Mouse (Mus musculus): Measurements from ENCODE around the gene Myh10. TPM values are rescaled to one million over a fixed set of nuclear protein-coding genes. Genes with fewer than 3 reads are reported as not detected.
"Not testable (repeated sequence)": the region's sequence is repeated elsewhere in the genome, so short reads cannot be mapped to it uniquely, and the experiment has no call there.

Gene Myh10
- total and polyA plus RNA-seq, 3 experiments: 17.9 to 25.9 (median 25.6) TPM

- TF ChIP-seq EP300 (IDR thresholded peaks at IDR 0.05; ENCODE audit: insufficient read depth, low read depth, low read length): no peak
- no peak for TF ChIP-seq CTCF (IDR thresholded peaks at IDR 0.05)
- TF ChIP-seq POLR2A (IDR thresholded peaks at IDR 0.05; ENCODE audit: insufficient read depth, low read depth, low read length): no peak
- no peak overlapping the region for H3K4me3 ChIP-seq
- H3K27ac ChIP-seq: no peak overlapping the region
- no peak overlapping the region for H3K9ac ChIP-seq (ENCODE audit: low read depth, low read length)
- H3K4me1 ChIP-seq (ENCODE audit: control insufficient read depth, insufficient read depth, low read length): peaks cover 9% of the 10 kb centered on the region
- DNase-seq: no peak
- intact Hi-C loops (cut with DNase I): loop anchor here (5.0 kb wide), 1 partner anchor 132 kb away; the partner anchor contains the start of gene Ccdc42
- no peaks in the 10 kb centered on the region for H3K27me3 ChIP-seq (ENCODE audit: control insufficient read depth, insufficient read depth, low read length)
- 0 out of 2 replicates have a peak, but pooled peaks cover 2% of the 10 kb centered on the region for H3K79me2 ChIP-seq (replicated peaks; ENCODE audit: control insufficient read depth, insufficient read depth, low read length)
- H3K36me3 ChIP-seq (ENCODE audit: control insufficient read depth, insufficient read depth, low read length): no peaks in the 10 kb centered on the region; the same call in 1 of the 2 replicates
- 68% methylated on average over 5 of the region's 5 CpGs for WGBS
Observed at GRCm38 (mm10) chr11:68719774-68720173, 28.4 kb downstream of the Myh10 start.

GRCm38 (mm10) chr11:68724117-68724516, 32.8 kb downstream of the Myh10 start:
- Histone ChIP-seq H3K36me3 (ENCODE audit: control insufficient read depth, insufficient read depth, low read length) (no peaks in the 10 kb centered on the region; the same call in 1 of the 2 replicates), H3K9ac (ENCODE audit: low read depth, low read length) (no peak overlapping the region), H3K4me1 (ENCODE audit: control insufficient read depth, insufficient read depth, low read length) (peaks cover 3% of the 10 kb centered on the region), H3K79me2 (replicated peaks; ENCODE audit: control insufficient read depth, insufficient read depth, low read length) (0 out of 2 replicates have a peak, but pooled peaks cover 2% of the 10 kb centered on the region), H3K27ac (no peak overlapping the region), H3K4me3 (no peak overlapping the region), H3K27me3 (ENCODE audit: control insufficient read depth, insufficient read depth, low read length) (no peaks in the 10 kb centered on the region)
- TF ChIP-seq POLR2A (IDR thresholded peaks at IDR 0.05; ENCODE audit: insufficient read depth, low read depth, low read length) (no peak), CTCF (IDR thresholded peaks at IDR 0.05) (peak; percentile 73)
- intact Hi-C loops (cut with DNase I): loop anchor here (5.0 kb wide), 1 partner anchor 137 kb away; the partner anchor contains the start of gene Ccdc42
- DNase-seq: peak in 1 of 2 experiments; percentile 34

- no peak overlapping the region for H3K4me3 ChIP-seq
- no peak for DNase-seq
- H3K27ac ChIP-seq: no peak overlapping the region
- TF ChIP-seq CTCF (IDR thresholded peaks at IDR 0.05): peak; percentile 33
- TF ChIP-seq POLR2A (IDR thresholded peaks at IDR 0.05; ENCODE audit: insufficient read depth, low read depth, low read length): no peak
- TF ChIP-seq EP300 (IDR thresholded peaks at IDR 0.05; ENCODE audit: insufficient read depth, low read depth, low read length): no peak
- H3K4me1 ChIP-seq (ENCODE audit: control insufficient read depth, insufficient read depth, low read length): peaks cover 1% of the 10 kb centered on the region; the same call in 1 of the 2 replicates
- WGBS: 94% methylated on average over 3 of the region's 3 CpGs
- intact Hi-C loops (cut with DNase I): loop anchor here (5.0 kb wide), 1 partner anchor 161 kb away; no protein-coding TSS in a partner anchor
- no peaks in the 10 kb centered on the region for H3K27me3 ChIP-seq (ENCODE audit: control insufficient read depth, insufficient read depth, low read length)
- H3K79me2 ChIP-seq (replicated peaks; ENCODE audit: control insufficient read depth, insufficient read depth, low read length): 0 out of 2 replicates have a peak, but pooled peaks cover under 1% of the 10 kb centered on the region
- H3K9ac ChIP-seq (ENCODE audit: low read depth, low read length): no peak overlapping the region
- no peaks in the 10 kb centered on the region for H3K36me3 ChIP-seq (ENCODE audit: control insufficient read depth, insufficient read depth, low read length)
Observed at GRCm38 (mm10) chr11:68728693-68729092, 37.3 kb downstream of the Myh10 start.

GRCm38 (mm10) chr11:68730792-68731191, 39.4 kb downstream of the Myh10 start:
- Histone ChIP-seq H3K36me3 (ENCODE audit: control insufficient read depth, insufficient read depth, low read length) (no peaks in the 10 kb centered on the region), H3K4me3 (no peak overlapping the region), H3K27ac (no peak overlapping the region), H3K4me1 (ENCODE audit: control insufficient read depth, insufficient read depth, low read length) (peaks cover 1% of the 10 kb centered on the region; the same call in 1 of the 2 replicates), H3K9ac (ENCODE audit: low read depth, low read length) (no peak overlapping the region), H3K27me3 (ENCODE audit: control insufficient read depth, insufficient read depth, low read length) (no peaks in the 10 kb centered on the region), H3K79me2 (replicated peaks; ENCODE audit: control insufficient read depth, insufficient read depth, low read length) (no peaks in the 10 kb centered on the region)
- TF ChIP-seq POLR2A (IDR thresholded peaks at IDR 0.05; ENCODE audit: insufficient read depth, low read depth, low read length) (no peak), EP300 (IDR thresholded peaks at IDR 0.05; ENCODE audit: insufficient read depth, low read depth, low read length) (no peak), CTCF (IDR thresholded peaks at IDR 0.05) (no peak)
- intact Hi-C loops (cut with DNase I): no loop called here
- 76% methylated on average over 5 of the region's 5 CpGs for WGBS
- DNase-seq: no peak

- H3K4me1 ChIP-seq (ENCODE audit: control insufficient read depth, insufficient read depth, low read length): peaks cover 1% of the 10 kb centered on the region; the same call in 1 of the 2 replicates
- no peak overlapping the region for H3K4me3 ChIP-seq
- 75% methylated on average over 6 of the region's 6 CpGs for WGBS
- H3K27me3 ChIP-seq (ENCODE audit: control insufficient read depth, insufficient read depth, low read length): no peaks in the 10 kb centered on the region
- no peak overlapping the region for H3K27ac ChIP-seq
- no peaks in the 10 kb centered on the region for H3K36me3 ChIP-seq (ENCODE audit: control insufficient read depth, insufficient read depth, low read length)
- no peaks in the 10 kb centered on the region for H3K79me2 ChIP-seq (replicated peaks; ENCODE audit: control insufficient read depth, insufficient read depth, low read length)
- H3K9ac ChIP-seq (ENCODE audit: low read depth, low read length): no peak overlapping the region
- intact Hi-C loops (cut with DNase I): no loop called here
- no peak for DNase-seq
- TF ChIP-seq CTCF (IDR thresholded peaks at IDR 0.05) (no peak), POLR2A (IDR thresholded peaks at IDR 0.05; ENCODE audit: insufficient read depth, low read depth, low read length) (no peak), EP300 (IDR thresholded peaks at IDR 0.05; ENCODE audit: insufficient read depth, low read depth, low read length) (no peak)
Observed at GRCm38 (mm10) chr11:68732066-68732465, 40.7 kb downstream of the Myh10 start.

- peak in 1 of 2 experiments; percentile 25 for DNase-seq
- H3K27ac ChIP-seq; H3K9ac ChIP-seq (ENCODE audit: low read depth, low read length); H3K79me2 ChIP-seq (replicated peaks; ENCODE audit: control insufficient read depth, insufficient read depth, low read length); H3K27me3 ChIP-seq (ENCODE audit: control insufficient read depth, insufficient read depth, low read length); H3K4me1 ChIP-seq (ENCODE audit: control insufficient read depth, insufficient read depth, low read length); H3K36me3 ChIP-seq (ENCODE audit: control insufficient read depth, insufficient read depth, low read length); intact Hi-C loops (cut with DNase I); H3K4me3 ChIP-seq: not testable (repeated sequence)
- 64% methylated on average over 3 of the region's 3 CpGs for WGBS
- 0 out of 2 replicates have a peak, but pooled peaks have one; percentile 10 for TF ChIP-seq EP300 (IDR thresholded peaks at IDR 0.05; ENCODE audit: insufficient read depth, low read depth, low read length)
Observed at GRCm38 (mm10) chr11:68733401-68733800, 42.0 kb downstream of the Myh10 start.

All from heart, adult 2 months (tissue).